Mouse (Mus musculus): ENCODE measurements at regions not wholly inside any gene's neighbourhood (a gene's known extent, or its start where the extent isn't known, plus 50 kb on each side); places are given as distances from the start of the nearest gene placed in this dataset.

- no peak for DNase-seq (ENCODE audit: low spot score in 2 of 2)
- intact Hi-C loops (cut with DNase I) = no loop called here
Measured at GRCm38 (mm10) chr2:99180043-99180442, 512.9 kb upstream of the Gm10800 start.

- intact Hi-C loops (cut with DNase I) = no loop called here
- DNase-seq (ENCODE audit: low spot score in 2 of 2) = peak in 1 of 2 experiments; percentile 0
Measured at GRCm38 (mm10) chr2:99170521-99170920, 503.4 kb upstream of the Gm10800 start.
